Mouse (Mus musculus): ENCODE data around the gene Rpl9. TPM values are rescaled to one million over a fixed set of nuclear protein-coding genes. Genes with fewer than 3 reads are reported as not detected.
A peak's percentile ranks its signal among the peaks of the same experiment; 100 is the strongest.

Rpl9 gene
- polyA plus RNA-seq, 1 experiment from 2014 or later = 1,215 TPM

- Histone ChIP-seq H3K36me3 (ENCODE audit: insufficient read depth, low read length) (0 out of 2 replicates have a peak, but pooled peaks cover 6% of the 10 kb centered on the region), H3K27me3 (ENCODE audit: insufficient read depth, low read length) (no peaks in the 10 kb centered on the region), H3K9ac (ENCODE audit: low read depth, low read length) (no peak overlapping the region), H3K9me3 (replicated peaks; ENCODE audit: low read length) (no peaks in the 10 kb centered on the region), H3K27ac (no peak overlapping the region), H3K4me1 (replicated peaks; ENCODE audit: insufficient read depth, low read length) (no peaks in the 10 kb centered on the region), H3K4me2 (ENCODE audit: low read length) (no peak overlapping the region), H3K4me3 (replicated peaks; ENCODE audit: low read depth, low read length) (no peak overlapping the region)
- ATAC-seq (replicated peaks; ENCODE audit: low FRiP score, low read depth) = no peak
- WGBS = 87% methylated on average over 5 of the region's 5 CpGs
- TF ChIP-seq CTCF (IDR thresholded peaks at IDR 0.05; ENCODE audit: low read depth) = no peak
- DNase-seq (ENCODE audit: low spot score) = no peak
These were observed 38.2 kb upstream of the Rpl9 start for GRCm38 (mm10) chr5:65429441-65429840.

GRCm38 (mm10) chr5:65428321-65428720 is 37.1 kb upstream of the Rpl9 start:
- no peaks in the 10 kb centered on the region for H3K4me1 ChIP-seq (replicated peaks; ENCODE audit: insufficient read depth, low read length)
- no peak overlapping the region for H3K4me3 ChIP-seq (replicated peaks; ENCODE audit: low read depth, low read length)
- 55% methylated on average over 4 of the region's 4 CpGs for WGBS
- H3K27me3 ChIP-seq (ENCODE audit: insufficient read depth, low read length) = no peaks in the 10 kb centered on the region
- H3K36me3 ChIP-seq (ENCODE audit: insufficient read depth, low read length) = 0 out of 2 replicates have a peak, but pooled peaks cover 6% of the 10 kb centered on the region
- no peak overlapping the region for H3K4me2 ChIP-seq (ENCODE audit: low read length)
- no peaks in the 10 kb centered on the region for H3K9me3 ChIP-seq (replicated peaks; ENCODE audit: low read length)
- TF ChIP-seq CTCF (IDR thresholded peaks at IDR 0.05; ENCODE audit: low read depth) = no peak
- peak; percentile 34; the same call in 1 of the 2 replicates for ATAC-seq (replicated peaks; ENCODE audit: low FRiP score, low read depth)
- no peak overlapping the region for H3K27ac ChIP-seq
- no peak for DNase-seq (ENCODE audit: low spot score)
- H3K9ac ChIP-seq (ENCODE audit: low read depth, low read length) = no peak overlapping the region

- WGBS = 88% methylated on average over 5 of the region's 5 CpGs
- Histone ChIP-seq H3K4me1 (replicated peaks; ENCODE audit: insufficient read depth, low read length) (no peaks in the 10 kb centered on the region), H3K27me3 (ENCODE audit: insufficient read depth, low read length) (no peaks in the 10 kb centered on the region), H3K4me2 (ENCODE audit: low read length) (no peak overlapping the region), H3K27ac (no peak overlapping the region), H3K4me3 (replicated peaks; ENCODE audit: low read depth, low read length) (no peak overlapping the region), H3K9me3 (replicated peaks; ENCODE audit: low read length) (no peaks in the 10 kb centered on the region), H3K9ac (ENCODE audit: low read depth, low read length) (no peak overlapping the region), H3K36me3 (ENCODE audit: insufficient read depth, low read length) (peaks cover 16% of the 10 kb centered on the region; the same call in 1 of the 2 replicates)
- TF ChIP-seq CTCF (IDR thresholded peaks at IDR 0.05; ENCODE audit: low read depth) = no peak
- DNase-seq (ENCODE audit: low spot score) (no peak), ATAC-seq (replicated peaks; ENCODE audit: low FRiP score, low read depth) (no peak)
These were observed 34.0 kb upstream of the Rpl9 start for GRCm38 (mm10) chr5:65425251-65425650.

GRCm38 (mm10) chr5:65424215-65424614 is 33.0 kb upstream of the Rpl9 start:
- peak; percentile 67 for ATAC-seq (replicated peaks; ENCODE audit: low FRiP score, low read depth)
- no peaks in the 10 kb centered on the region for H3K4me1 ChIP-seq (replicated peaks; ENCODE audit: insufficient read depth, low read length)
- WGBS = 79% methylated on average over 6 of the region's 6 CpGs
- no peaks in the 10 kb centered on the region for H3K9me3 ChIP-seq (replicated peaks; ENCODE audit: low read length)
- H3K4me3 ChIP-seq (replicated peaks; ENCODE audit: low read depth, low read length) = no peak overlapping the region
- peaks cover 16% of the 10 kb centered on the region; the same call in 1 of the 2 replicates for H3K36me3 ChIP-seq (ENCODE audit: insufficient read depth, low read length)
- H3K9ac ChIP-seq (ENCODE audit: low read depth, low read length) = no peak overlapping the region
- H3K27ac ChIP-seq = 0 out of 2 replicates have a peak overlapping the region, but pooled peaks have one; percentile 6
- H3K27me3 ChIP-seq (ENCODE audit: insufficient read depth, low read length) = no peaks in the 10 kb centered on the region
- H3K4me2 ChIP-seq (ENCODE audit: low read length) = no peak overlapping the region
- no peak for TF ChIP-seq CTCF (IDR thresholded peaks at IDR 0.05; ENCODE audit: low read depth)
- DNase-seq (ENCODE audit: low spot score) = no peak

- Histone ChIP-seq H3K27me3 (ENCODE audit: insufficient read depth, low read length) (no peaks in the 10 kb centered on the region), H3K9me3 (replicated peaks; ENCODE audit: low read length) (no peaks in the 10 kb centered on the region), H3K4me1 (replicated peaks; ENCODE audit: insufficient read depth, low read length) (no peaks in the 10 kb centered on the region), H3K4me3 (replicated peaks; ENCODE audit: low read depth, low read length) (no peak overlapping the region), H3K27ac (peak overlapping the region; percentile 47), H3K4me2 (ENCODE audit: low read length) (no peak overlapping the region), H3K36me3 (ENCODE audit: insufficient read depth, low read length) (peaks cover 16% of the 10 kb centered on the region; the same call in 1 of the 2 replicates), H3K9ac (ENCODE audit: low read depth, low read length) (no peak overlapping the region)
- 77% methylated on average over 8 of the region's 8 CpGs for WGBS
- no peak for TF ChIP-seq CTCF (IDR thresholded peaks at IDR 0.05; ENCODE audit: low read depth)
- DNase-seq (ENCODE audit: low spot score) = no peak
- peak; percentile 86 for ATAC-seq (replicated peaks; ENCODE audit: low FRiP score, low read depth)
These were observed 31.6 kb upstream of the Rpl9 start for GRCm38 (mm10) chr5:65422803-65423202.

GRCm38 (mm10) chr5:65420822-65421221 is 29.6 kb upstream of the Rpl9 start:
- Histone ChIP-seq H3K27ac (no peak overlapping the region; the same call in 1 of the 2 replicates), H3K4me3 (replicated peaks; ENCODE audit: low read depth, low read length) (no peak overlapping the region), H3K36me3 (ENCODE audit: insufficient read depth, low read length) (peaks cover 22% of the 10 kb centered on the region; the same call in 1 of the 2 replicates), H3K27me3 (ENCODE audit: insufficient read depth, low read length) (no peaks in the 10 kb centered on the region), H3K9ac (ENCODE audit: low read depth, low read length) (no peak overlapping the region), H3K4me1 (replicated peaks; ENCODE audit: insufficient read depth, low read length) (peaks cover 5% of the 10 kb centered on the region; the same call in 1 of the 2 replicates), H3K4me2 (ENCODE audit: low read length) (no peak overlapping the region), H3K9me3 (replicated peaks; ENCODE audit: low read length) (no peaks in the 10 kb centered on the region)
- DNase-seq (ENCODE audit: low spot score) (no peak), ATAC-seq (replicated peaks; ENCODE audit: low FRiP score, low read depth) (no peak)
- WGBS = 21% methylated on average over 6 of the region's 6 CpGs
- TF ChIP-seq CTCF (IDR thresholded peaks at IDR 0.05; ENCODE audit: low read depth) = no peak

- Histone ChIP-seq H3K9me3 (replicated peaks; ENCODE audit: low read length) (no peaks in the 10 kb centered on the region), H3K27ac (no peak overlapping the region), H3K4me1 (replicated peaks; ENCODE audit: insufficient read depth, low read length) (peaks cover 8% of the 10 kb centered on the region; the same call in 1 of the 2 replicates), H3K9ac (ENCODE audit: low read depth, low read length) (no peak overlapping the region), H3K4me2 (ENCODE audit: low read length) (no peak overlapping the region), H3K27me3 (ENCODE audit: insufficient read depth, low read length) (no peaks in the 10 kb centered on the region), H3K4me3 (replicated peaks; ENCODE audit: low read depth, low read length) (no peak overlapping the region), H3K36me3 (ENCODE audit: insufficient read depth, low read length) (peaks cover 22% of the 10 kb centered on the region; the same call in 1 of the 2 replicates)
- TF ChIP-seq CTCF (IDR thresholded peaks at IDR 0.05; ENCODE audit: low read depth) = no peak
- no peak for DNase-seq (ENCODE audit: low spot score)
- 81% methylated on average over 10 of the region's 10 CpGs for WGBS
- ATAC-seq (replicated peaks; ENCODE audit: low FRiP score, low read depth) = no peak
These were observed 27.9 kb upstream of the Rpl9 start for GRCm38 (mm10) chr5:65419136-65419535.
